9 mouse cellular contexts compared by ENCODE assay signal in genomic region chr17:34894801-34895530, GRCm38 (mm10). TPM values are rescaled to one million over a fixed set of nuclear protein-coding genes. Genes with fewer than 3 reads are reported as not detected.
DNase-seq lines count a peak whose midpoint lies in the region; ATAC-seq and TF ChIP-seq lines count a peak whose summit lies in the region.
"Had no signal": no experiment of that assay in that cellular context is flagged by ENCODE, and none has a peak within 500 bp of the region (broad histone marks: within the 10 kb centered on the region; RNA-seq: fewer than 3 reads in every experiment).

No protein-coding gene starts in this region.

- no peaks in the 10 kb centered on the region for H3K36me3 ChIP-seq in spleen, adult 2 months (ENCODE audit: control insufficient read depth, insufficient read depth, low read length)
- no peaks in the 10 kb centered on the region for H3K36me3 ChIP-seq in kidney, adult 2 months (ENCODE audit: control insufficient read depth, insufficient read depth, low read length)
- peaks cover 6% of the 10 kb centered on the region for H3K36me3 ChIP-seq in liver, embryonic 11.5 days (ENCODE audit: control insufficient read depth, insufficient read depth, low read length)

- H3K27me3 ChIP-seq in spleen, adult 2 months (ENCODE audit: control insufficient read depth, insufficient read depth, low read length) = no peaks in the 10 kb centered on the region
- H3K27me3 ChIP-seq in kidney, adult 2 months (replicated peaks; ENCODE audit: control insufficient read depth, insufficient read depth, low read length) = no peaks in the 10 kb centered on the region
- no peaks in the 10 kb centered on the region for H3K27me3 ChIP-seq in liver, embryonic 11.5 days (replicated peaks; ENCODE audit: control insufficient read depth, insufficient read depth, low read length)

- H3K4me2 ChIP-seq in liver, embryonic 11.5 days = peak overlapping the region; percentile 97

- H3K9me3 ChIP-seq in liver, embryonic 11.5 days (ENCODE audit: control insufficient read depth, low read length) = peaks cover 4% of the 10 kb centered on the region; the same call in 1 of the 2 replicates

- no peak for TF ChIP-seq POLR2A in spleen, adult 2 months (IDR thresholded peaks at IDR 0.05; ENCODE audit: low read depth, low read length)
- TF ChIP-seq POLR2A in kidney, adult 2 months (IDR thresholded peaks at IDR 0.05; ENCODE audit: low read depth, low read length) = no peak

- no peak for TF ChIP-seq CTCF in spleen, adult 2 months (IDR thresholded peaks at IDR 0.05; ENCODE audit: extremely low read depth, insufficient read depth, insufficient read length, insufficient replicate concordance)
- no peak for TF ChIP-seq CTCF in kidney, adult 2 months (conservative IDR thresholded peaks at IDR 0.05; ENCODE audit: insufficient read depth, insufficient read length, low read depth, low read length)

- H3K4me3 ChIP-seq in spleen, adult 2 months (ENCODE audit: extremely low read depth, insufficient read depth, insufficient read length) = peak overlapping the region; percentile 69
- H3K4me3 ChIP-seq in kidney, adult 2 months (ENCODE audit: insufficient read depth, low read depth, low read length) = peak overlapping the region; percentile 74
- peak overlapping the region; percentile 91 for H3K4me3 ChIP-seq in liver, embryonic 11.5 days (ENCODE audit: low read depth, low read length)

- peak in 1 of 2 experiments; percentile 30 for DNase-seq in spleen, adult 2 months (ENCODE audit: low read depth in 1 of 2, low spot score in 2 of 2)
- DNase-seq in spleen, postnatal 14 days (ENCODE audit: low spot score in 2 of 2) = no peak
- DNase-seq in cerebellum, postnatal 4 days (ENCODE audit: low spot score in 2 of 2) = peak; percentile 43 to 52
- DNase-seq in heart, adult 8-10 months (ENCODE audit: low spot score) = peak; percentile 35
- peak; percentile 58 for DNase-seq in kidney, adult 2 months
- peak; percentile 67 for DNase-seq in liver, embryonic 11.5 days (ENCODE audit: low spot score)
- DNase-seq in neural tube, embryonic 10.5 days (ENCODE audit: extremely low spot score, low spot score) = peak; percentile 64
- DNase-seq in urinary bladder, postnatal 25 days (ENCODE audit: low spot score) = peak; percentile 68

- peaks cover 5% of the 10 kb centered on the region; the same call in 1 of the 2 replicates for H3K4me1 ChIP-seq in spleen, adult 2 months (ENCODE audit: control insufficient read depth, insufficient read depth, insufficient read length)
- H3K4me1 ChIP-seq in kidney, adult 2 months (ENCODE audit: control insufficient read depth, insufficient read depth, low read length) = no peaks in the 10 kb centered on the region; the same call in 1 of the 2 replicates
- peaks cover 33% of the 10 kb centered on the region for H3K4me1 ChIP-seq in liver, embryonic 11.5 days (replicated peaks; ENCODE audit: control insufficient read depth, insufficient read depth, low read length)

- H3K9ac ChIP-seq in liver, embryonic 11.5 days (ENCODE audit: low read depth, low read length) = peak overlapping the region; percentile 93

- ATAC-seq in liver, embryonic 11.5 days (replicated peaks; ENCODE audit: low FRiP score) = no peak

- peak overlapping the region; percentile 17; the same call in 1 of the 2 replicates for H3K27ac ChIP-seq in spleen, adult 2 months (ENCODE audit: insufficient read depth, low read length)
- no peak overlapping the region; the same call in 1 of the 2 replicates for H3K27ac ChIP-seq in kidney, adult 2 months (ENCODE audit: insufficient read depth, low read depth, low read length)
- H3K27ac ChIP-seq in liver, embryonic 11.5 days (ENCODE audit: low read depth, low read length) = peak overlapping the region; percentile 96

- WGBS in spleen, adult 2 months = 15% methylated on average over 51 of the region's 51 CpGs
- WGBS in kidney, adult 2 months = 7% methylated on average over 51 of the region's 51 CpGs
- 14% methylated on average over 49 of the region's 51 CpGs for WGBS in liver, embryonic 11.5 days

RNA-seq across cellular contexts. Expression of gene C2, which starts 3.1 kb away (rescaled TPM):
- 15.9 and 16.0 TPM in 2 replicates for polyA plus RNA-seq in spleen, adult 2 months (2012; rRNA removed)
- total RNA-seq in heart, adult 8-10 months (2022) = 1 to 10 TPM; 1.8 to 4.1 (median 3.0) TPM
- polyA plus RNA-seq in kidney, adult 2 months (2012; rRNA removed) = 62.9 and 73.4 TPM in 2 replicates
- polyA plus RNA-seq in liver, embryonic 11.5 days (2014; fragmentation: Nextera tagmentation; extraction: Ambion mirVana) = 8.1 and 9.0 TPM in 2 replicates
- total RNA-seq: neutrophil, adult 5-6 weeks had no signal

RNA-seq across cellular contexts. Expression of gene Ehmt2, which starts 3.3 kb away (rescaled TPM):
- polyA plus RNA-seq in spleen, adult 2 months (2012; rRNA removed) = 200 and 246 TPM in 2 replicates
- total RNA-seq in heart, adult 8-10 months (2022) = 10 to 100 TPM; 41.5 to 45.8 (median 42.4) TPM
- 134 and 169 TPM in 2 replicates for polyA plus RNA-seq in kidney, adult 2 months (2012; rRNA removed)
- 43.6 and 50.9 TPM in 2 replicates for polyA plus RNA-seq in liver, embryonic 11.5 days (2014; fragmentation: Nextera tagmentation; extraction: Ambion mirVana)

RNA-seq across cellular contexts. Expression of gene Gm20547, which starts 13.1 kb away (rescaled TPM):
- polyA plus RNA-seq in spleen, adult 2 months (2012; rRNA removed) = 0.04 TPM in 1 of 2 replicates, not detected in the other
- total RNA-seq in heart, adult 8-10 months (2022) = not detected
- polyA plus RNA-seq in kidney, adult 2 months (2012; rRNA removed) = 0.05 TPM in 1 of 2 replicates, not detected in the other
- polyA plus RNA-seq in liver, embryonic 11.5 days (2014; fragmentation: Nextera tagmentation; extraction: Ambion mirVana) = 0.09 TPM in 1 of 2 replicates, not detected in the other
- total RNA-seq: neutrophil, adult 5-6 weeks had no signal

RNA-seq across cellular contexts. Expression of gene Zbtb12, which starts 15.7 kb away (rescaled TPM):
- polyA plus RNA-seq in spleen, adult 2 months (2012; rRNA removed) = 12.0 and 13.1 TPM in 2 replicates
- 1 to 10 TPM; 8.5 to 9.9 (median 9.1) TPM for total RNA-seq in heart, adult 8-10 months (2022)
- polyA plus RNA-seq in kidney, adult 2 months (2012; rRNA removed) = 9.4 and 10.8 TPM in 2 replicates
- 0.45 and 0.86 TPM in 2 replicates for polyA plus RNA-seq in liver, embryonic 11.5 days (2014; fragmentation: Nextera tagmentation; extraction: Ambion mirVana)

RNA-seq across cellular contexts. Expression of gene Slc44a4, which starts 19.3 kb away (rescaled TPM):
- polyA plus RNA-seq in spleen, adult 2 months (2012; rRNA removed) = 0.05 and 0.08 TPM in 2 replicates
- total RNA-seq in heart, adult 8-10 months (2022) = not detected
- polyA plus RNA-seq in kidney, adult 2 months (2012; rRNA removed) = 73.5 and 88.1 TPM in 2 replicates
- 0.97 and 1.3 TPM in 2 replicates for polyA plus RNA-seq in liver, embryonic 11.5 days (2014; fragmentation: Nextera tagmentation; extraction: Ambion mirVana)

Comparison
In these comparisons a context has a peak if more than half of its experiments do, and no peak if none do; other contexts are left out.
1. DNase-seq: peak in cerebellum, postnatal 4 days (2 of 2), heart, adult 8-10 months (single experiment), kidney, adult 2 months (single experiment), liver, embryonic 11.5 days (single experiment), neural tube, embryonic 10.5 days (single experiment) and urinary bladder, postnatal 25 days (single experiment); none in spleen, postnatal 14 days (0 of 2).
2. Peak in every context shown above with its lines, with median percentiles within 50 percentile points of each other: H3K4me3 ChIP-seq.